Comparison of ENCODE assay signal across 26 mouse cellular contexts in the genomic region with DNA sequence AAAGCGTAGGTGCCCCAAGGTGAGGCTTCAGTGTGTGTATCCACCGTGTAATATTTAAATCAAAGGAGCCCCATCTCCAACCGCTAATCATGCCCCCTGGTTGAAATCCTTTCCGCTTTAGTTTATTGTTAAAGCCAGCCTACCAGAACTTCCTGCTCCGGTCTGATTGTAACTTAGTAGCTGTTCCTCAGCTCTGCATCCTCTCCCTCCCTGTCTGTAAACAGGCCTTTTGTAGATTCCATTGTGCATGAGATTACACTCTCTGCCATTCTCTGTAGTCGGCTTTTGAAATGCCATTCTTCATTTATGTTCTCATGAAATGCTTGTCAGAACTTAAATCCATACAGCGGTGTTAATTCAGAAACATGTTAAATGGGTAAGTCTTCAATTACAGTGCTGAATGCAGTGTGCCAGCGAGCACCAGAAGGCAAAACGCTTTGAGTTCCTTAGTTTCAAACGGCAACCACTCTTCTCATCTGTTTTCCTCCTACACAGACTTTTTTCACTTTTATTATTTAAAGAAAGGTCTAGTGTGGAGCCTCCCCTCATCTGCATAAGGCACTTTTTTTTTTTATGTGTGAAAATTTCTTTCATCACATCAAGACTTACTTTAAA.
A peak's percentile ranks its signal among the peaks of the same experiment; 100 is the strongest.
DNase-seq lines count a peak whose midpoint lies in the region; ATAC-seq lines count a peak whose summit lies in the region.
"Had no signal": no experiment of that assay in that cellular context is flagged by ENCODE, and none has a peak within 500 bp of the region (broad histone marks: within the 10 kb centered on the region; RNA-seq: fewer than 3 reads in every experiment).

No protein-coding gene starts in this region.

- DNase-seq in frontal cortex, postnatal 25 days (ENCODE audit: low spot score in 2 of 2) = no peak
- peak; percentile 2 to 3 for DNase-seq in left cerebral cortex, postnatal 14 days (ENCODE audit: low spot score in 2 of 2)
- no peak for DNase-seq in left cerebral cortex, postnatal 36 days (ENCODE audit: low spot score in 2 of 2)
- peak; percentile 6 for DNase-seq in right cerebral cortex, adult 18-20 months
- no peak for DNase-seq in right cerebral cortex, postnatal 4 days
- DNase-seq in hindbrain, embryonic 11.5 days (ENCODE audit: low spot score) = no peak
- DNase-seq: adrenal gland, postnatal 14 days; cerebellum, adult 9-10 months; gastrocnemius, postnatal 36 days; heart, adult 2 months; heart, postnatal 14 days; kidney, adult 11 months; kidney, postnatal 4 days; liver, postnatal 0 days; thymus, adult 18-20 months; thymus, postnatal 4 days had no signal

- H3K4me3 ChIP-seq in hindbrain, embryonic 11.5 days (ENCODE audit: low read depth, low read length) = no peak overlapping the region
- H3K4me3 ChIP-seq: forebrain, embryonic 15.5 days; heart, adult 2 months; heart, embryonic 13.5 days; hindbrain, embryonic 13.5 days; kidney, embryonic 15.5 days; limb, embryonic 12.5 days; stomach, embryonic 15.5 days had no signal

- peak; percentile 90 for ATAC-seq in frontal cortex, adult (ENCODE audit: low TSS enrichment)
- no peak for ATAC-seq in hindbrain, embryonic 11.5 days (ENCODE audit: low FRiP score)
- ATAC-seq: forebrain, embryonic 15.5 days; liver, postnatal 0 days; lung, postnatal 0 days had no signal

- no peaks in the 10 kb centered on the region for H3K4me1 ChIP-seq in hindbrain, embryonic 11.5 days (replicated peaks; ENCODE audit: control insufficient read depth, insufficient read depth, low read length)
- H3K4me1 ChIP-seq: forebrain, embryonic 15.5 days; heart, embryonic 13.5 days; hindbrain, embryonic 13.5 days; kidney, embryonic 15.5 days; limb, embryonic 12.5 days; stomach, embryonic 15.5 days had no signal

- 76% methylated on average over 10 of the region's 10 CpGs for WGBS in hindbrain, embryonic 11.5 days

- H3K27ac ChIP-seq in hindbrain, embryonic 11.5 days (ENCODE audit: low read depth, low read length) = no peak overlapping the region
- H3K27ac ChIP-seq: forebrain, embryonic 15.5 days; heart, adult 2 months; heart, embryonic 13.5 days; hindbrain, embryonic 13.5 days; kidney, embryonic 15.5 days; limb, embryonic 12.5 days; macrophage; stomach, embryonic 15.5 days had no signal

- no peaks in the 10 kb centered on the region for H3K27me3 ChIP-seq in hindbrain, embryonic 11.5 days (ENCODE audit: control insufficient read depth, insufficient read depth, low read length)
- H3K27me3 ChIP-seq: forebrain, embryonic 15.5 days; heart, embryonic 13.5 days; hindbrain, embryonic 13.5 days; kidney, embryonic 15.5 days; limb, embryonic 12.5 days; stomach, embryonic 15.5 days had no signal

- no peaks in the 10 kb centered on the region for H3K9me3 ChIP-seq in hindbrain, embryonic 11.5 days (ENCODE audit: control insufficient read depth, low read length)
- H3K9me3 ChIP-seq: forebrain, embryonic 15.5 days; heart, embryonic 13.5 days; hindbrain, embryonic 13.5 days; kidney, embryonic 15.5 days; limb, embryonic 12.5 days; stomach, embryonic 15.5 days had no signal

- intact Hi-C loops in left cerebral cortex, postnatal 14 days (cut with DNase I) = no loop called here
- intact Hi-C loops in left cerebral cortex, postnatal 36 days (cut with DNase I) = no loop called here

- H3K9ac ChIP-seq in hindbrain, embryonic 11.5 days (ENCODE audit: low read depth, low read length) = no peak overlapping the region
- H3K9ac ChIP-seq: forebrain, embryonic 15.5 days; heart, embryonic 13.5 days; hindbrain, embryonic 13.5 days; kidney, embryonic 15.5 days; limb, embryonic 12.5 days; liver, postnatal 0 days; stomach, embryonic 15.5 days had no signal

- no peak overlapping the region for H3K4me2 ChIP-seq in hindbrain, embryonic 11.5 days (replicated peaks; ENCODE audit: low read depth, low read length)
- H3K4me2 ChIP-seq: forebrain, embryonic 15.5 days; heart, embryonic 13.5 days; hindbrain, embryonic 13.5 days; kidney, embryonic 15.5 days; limb, embryonic 12.5 days; liver, embryonic 11.5 days; stomach, embryonic 15.5 days had no signal

- no peaks in the 10 kb centered on the region for H3K36me3 ChIP-seq in hindbrain, embryonic 11.5 days (ENCODE audit: control insufficient read depth, insufficient read depth, low read length)
- H3K36me3 ChIP-seq: forebrain, embryonic 15.5 days; heart, embryonic 13.5 days; hindbrain, embryonic 13.5 days; kidney, embryonic 15.5 days; limb, embryonic 12.5 days; stomach, embryonic 15.5 days had no signal

Comparison
In these comparisons a context has a peak if more than half of its experiments do, and no peak if none do; other contexts are left out.
1. DNase-seq: peak in left cerebral cortex, postnatal 14 days (2 of 2) and right cerebral cortex, adult 18-20 months (single experiment); none in frontal cortex, postnatal 25 days (0 of 2), left cerebral cortex, postnatal 36 days (0 of 2), right cerebral cortex, postnatal 4 days (single experiment) and hindbrain, embryonic 11.5 days (single experiment).